Mouse (Mus musculus) liver, embryonic 14.5 days (tissue): ENCODE measurements at regions not wholly inside any gene's neighbourhood (a gene's known extent, or its start where the extent isn't known, plus 50 kb on each side); places are given as distances from the start of the nearest gene placed in this dataset.

Experiments used
- CTCF ChIP-seq: IDR thresholded peaks from 2 replicates; pipeline ENCODE4 v1.5.1; 2016; ENCODE audit warnings: antibody characterized with exemption, low read depth, control low read depth
- EP300 ChIP-seq: IDR thresholded peaks from 2 replicates; pipeline ENCODE4 v1.6.1; 2016; ENCODE audit warnings: antibody characterized with exemption, low read depth

DNA sequence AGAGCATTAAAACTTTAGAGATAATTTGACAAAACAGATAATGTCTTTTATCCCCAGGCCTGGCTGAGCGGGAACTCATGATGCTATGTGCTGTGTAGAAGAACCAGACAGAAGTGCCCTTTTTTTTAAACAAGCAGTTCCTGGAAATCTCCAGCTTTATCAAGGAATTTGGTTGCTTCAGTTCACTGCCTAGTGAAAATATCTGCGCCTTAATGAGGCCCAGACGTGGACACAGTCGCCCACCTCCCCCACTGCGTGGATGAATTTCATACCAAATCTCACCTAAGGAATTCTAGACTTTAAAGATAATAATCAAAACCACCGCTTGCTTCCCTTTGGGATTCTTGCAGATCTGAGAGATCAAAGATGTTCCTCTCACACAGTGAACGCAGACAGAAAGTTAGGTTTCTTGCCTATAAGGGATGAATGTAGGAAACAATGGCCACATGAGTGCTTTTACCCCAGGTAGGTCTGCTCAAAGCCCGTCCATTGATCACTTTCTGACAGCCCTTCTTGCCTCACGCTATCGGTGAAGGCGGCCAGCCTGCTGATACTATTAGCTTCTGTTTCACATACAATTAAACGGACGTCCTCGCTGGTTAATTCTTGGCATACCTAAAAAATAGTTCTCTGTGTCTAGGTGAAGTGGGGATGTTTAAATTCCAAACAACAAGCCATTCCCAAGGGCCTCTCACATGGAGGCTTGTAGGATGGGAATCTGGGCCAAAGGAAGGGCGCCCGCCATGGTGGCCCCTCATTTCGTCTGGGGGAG lies 159.6 kb downstream of the 1500009L16Rik start:
- TF ChIP-seq CTCF (no peak), EP300 (no peak)
